Mouse (Mus musculus): ENCODE data around the gene Sapcd1.

Gene Sapcd1

DNA sequence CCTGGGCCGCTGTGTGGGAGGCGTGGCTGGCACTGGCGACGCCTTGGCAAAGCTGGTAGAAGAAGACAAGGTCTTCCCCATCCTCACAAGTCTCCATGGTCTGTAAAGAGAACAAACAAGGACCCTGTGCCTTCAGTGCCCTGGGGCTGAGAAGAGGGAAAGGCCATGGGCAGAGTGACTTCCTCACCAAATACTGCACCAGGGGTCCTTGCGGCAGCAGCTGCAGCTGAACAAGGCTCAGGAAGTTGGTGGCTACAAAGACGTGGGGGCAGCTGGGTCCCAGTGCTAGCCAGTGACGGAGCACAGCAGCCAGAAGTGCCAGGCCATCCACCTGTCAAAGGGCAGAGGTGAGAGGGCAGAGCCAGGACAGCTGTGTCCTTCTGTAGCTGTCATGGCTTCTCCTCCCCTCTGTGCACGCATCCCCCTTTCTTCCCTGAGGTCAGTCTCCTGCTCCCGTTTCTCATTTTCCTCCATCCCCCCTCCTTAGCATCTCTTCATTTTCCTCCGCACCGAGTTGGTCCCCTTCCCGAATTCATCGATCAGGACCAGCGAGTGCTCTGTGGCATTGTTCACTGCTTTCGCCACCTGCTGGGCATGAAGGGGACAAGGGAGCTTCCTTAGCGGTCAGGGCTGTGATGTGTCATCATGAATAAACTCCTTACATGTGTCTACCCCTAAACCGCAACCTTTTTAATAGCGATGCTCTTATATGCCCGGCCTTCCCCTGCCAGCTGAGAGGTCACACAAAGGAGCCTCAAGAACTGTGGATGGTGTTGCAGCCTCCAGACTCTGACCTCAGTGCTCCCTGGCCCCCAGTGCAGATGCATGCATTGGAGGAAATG, 2.1 kb upstream of the Sapcd1 start:
- no peak for DNase-seq (ENCODE audit: low read depth, low spot score)

- no peak for DNase-seq (ENCODE audit: low read depth, low spot score)
Observed at GRCm38 (mm10) chr17:35028315-35028714, 499 bp upstream of the Sapcd1 start.

DNA sequence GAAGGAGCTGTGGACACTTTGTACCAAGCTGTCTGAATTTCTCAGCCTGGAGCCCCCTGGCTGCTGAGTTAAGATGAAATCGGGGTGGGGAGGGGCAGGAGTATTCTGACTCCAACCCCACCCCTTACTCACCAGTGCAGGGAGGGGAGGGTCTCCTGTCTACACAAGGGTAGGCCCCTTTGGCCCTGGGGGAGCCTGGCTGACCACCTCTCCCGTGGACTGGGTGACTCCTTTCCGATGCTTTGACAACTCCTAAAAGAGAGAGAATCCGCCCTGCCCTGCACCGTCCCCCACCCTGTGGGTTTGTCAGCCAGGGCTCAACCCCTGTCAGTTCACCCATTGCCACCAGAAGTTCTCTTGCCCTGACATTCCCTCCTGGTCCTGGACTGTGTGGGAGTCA, 1.6 kb downstream of the Sapcd1 start:
- no peak for DNase-seq (ENCODE audit: low read depth, low spot score)

DNA sequence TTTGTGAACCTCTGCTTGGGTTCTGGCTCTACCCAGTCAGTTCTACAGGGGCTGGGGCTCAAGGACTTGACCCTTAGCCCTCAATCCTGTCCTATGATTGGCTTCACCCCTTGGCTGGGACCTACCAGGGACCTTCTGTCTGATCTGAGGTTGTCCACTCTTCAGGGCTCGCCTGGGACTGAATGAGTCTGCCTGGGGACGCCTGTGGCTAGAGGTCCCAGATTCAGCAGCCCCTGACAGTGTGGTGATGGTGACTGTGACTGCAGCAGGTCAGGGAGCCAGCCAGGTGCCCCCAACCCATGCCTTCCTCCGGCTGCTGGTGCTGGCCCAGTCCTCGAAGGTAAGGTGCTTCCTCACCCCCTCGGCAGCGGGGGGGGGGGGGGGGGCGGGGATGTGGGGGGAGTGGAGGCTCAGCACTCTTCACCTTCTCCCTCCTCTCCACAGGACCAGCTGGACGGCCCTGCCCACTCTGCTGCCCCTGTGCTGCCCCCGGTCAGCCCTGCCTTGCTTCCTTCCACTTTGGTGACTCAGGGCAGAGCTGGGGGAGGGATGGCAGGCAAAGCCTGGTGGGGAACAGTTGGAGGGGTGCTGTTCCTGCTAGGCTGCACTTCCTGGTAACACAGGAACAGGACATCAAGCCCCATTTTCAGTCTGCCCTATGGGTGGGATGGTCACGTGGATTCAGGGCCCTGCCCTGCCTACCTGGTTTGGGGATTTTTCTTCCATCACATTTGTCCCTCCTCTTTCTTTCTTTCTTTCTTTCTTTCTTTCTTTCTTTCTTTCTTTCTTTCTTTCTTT, 2.9 kb downstream of the Sapcd1 start:
- DNase-seq (ENCODE audit: low read depth, low spot score): no peak

DNA sequence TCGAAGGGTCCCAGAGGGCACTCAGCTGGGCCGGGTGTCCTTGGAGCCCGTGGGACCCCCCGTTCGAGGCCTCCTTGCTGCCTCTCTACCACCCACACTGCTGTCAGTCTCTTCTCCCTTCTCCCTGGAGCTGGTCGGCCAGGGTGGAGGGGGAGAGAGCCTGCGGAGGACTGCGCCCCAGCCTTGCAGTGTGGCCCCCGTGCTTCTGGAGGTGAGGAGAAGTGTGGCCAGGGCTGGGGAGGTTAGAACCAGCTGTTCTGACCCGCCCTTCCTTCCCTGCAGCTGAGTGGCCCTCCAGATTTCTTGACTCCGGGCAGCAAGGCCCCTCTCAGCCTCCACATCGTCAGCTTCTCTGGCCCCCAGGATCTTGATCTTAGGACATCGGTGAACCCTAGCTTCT, 3.6 kb downstream of the Sapcd1 start:
- DNase-seq (ENCODE audit: low read depth, low spot score): no peak

DNA sequence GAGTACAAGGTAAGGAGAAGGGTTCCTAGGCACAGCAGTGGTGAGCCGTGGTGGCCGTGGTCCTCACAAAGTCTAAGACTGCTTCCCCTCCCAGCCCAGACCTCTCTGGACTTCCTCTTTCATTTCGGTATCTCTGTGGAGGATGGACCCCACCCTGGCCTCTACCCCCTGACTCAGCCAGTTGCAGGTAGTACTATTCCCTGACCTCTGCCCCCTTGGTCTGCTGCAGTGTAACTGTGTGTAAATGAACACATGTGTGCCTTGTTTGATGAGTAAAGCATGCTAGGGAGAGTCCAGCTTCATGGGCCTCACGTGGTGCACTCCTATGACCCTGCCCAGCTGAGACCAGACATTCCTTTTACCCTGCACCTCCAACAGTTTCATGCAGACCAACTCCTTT, 4.1 kb downstream of the Sapcd1 start:
- no peak for DNase-seq (ENCODE audit: low read depth, low spot score)

GRCm38 (mm10) chr17:35023221-35023620, 4.6 kb downstream of the Sapcd1 start:
- DNase-seq (ENCODE audit: low read depth, low spot score): no peak

DNA sequence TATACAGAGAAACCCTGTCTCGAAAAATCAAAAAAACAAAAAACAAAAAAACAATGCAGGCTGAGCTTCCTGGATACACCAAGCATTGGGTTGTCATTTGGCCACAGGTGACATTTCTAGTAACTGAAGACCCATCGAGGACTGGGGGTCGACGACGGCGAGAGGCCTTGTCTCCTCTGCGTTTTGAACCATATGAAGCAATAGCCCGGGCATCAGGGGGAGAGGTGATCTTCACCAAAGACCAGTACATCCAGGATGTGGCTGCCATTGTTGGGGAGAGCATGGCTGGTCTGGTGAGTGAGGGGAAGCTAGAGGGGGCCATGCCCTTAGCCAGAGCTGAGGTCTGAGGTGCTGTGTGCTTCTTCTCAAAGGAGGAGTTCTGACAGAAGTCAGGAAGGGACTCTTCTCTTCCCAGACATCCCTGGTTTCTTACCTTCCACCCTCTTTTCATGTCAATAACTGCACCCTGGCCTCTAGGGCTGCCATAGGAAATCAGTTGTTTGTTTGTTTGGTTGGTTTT, 5.2 kb downstream of the Sapcd1 start:
- DNase-seq (ENCODE audit: low read depth, low spot score): no peak

DNA sequence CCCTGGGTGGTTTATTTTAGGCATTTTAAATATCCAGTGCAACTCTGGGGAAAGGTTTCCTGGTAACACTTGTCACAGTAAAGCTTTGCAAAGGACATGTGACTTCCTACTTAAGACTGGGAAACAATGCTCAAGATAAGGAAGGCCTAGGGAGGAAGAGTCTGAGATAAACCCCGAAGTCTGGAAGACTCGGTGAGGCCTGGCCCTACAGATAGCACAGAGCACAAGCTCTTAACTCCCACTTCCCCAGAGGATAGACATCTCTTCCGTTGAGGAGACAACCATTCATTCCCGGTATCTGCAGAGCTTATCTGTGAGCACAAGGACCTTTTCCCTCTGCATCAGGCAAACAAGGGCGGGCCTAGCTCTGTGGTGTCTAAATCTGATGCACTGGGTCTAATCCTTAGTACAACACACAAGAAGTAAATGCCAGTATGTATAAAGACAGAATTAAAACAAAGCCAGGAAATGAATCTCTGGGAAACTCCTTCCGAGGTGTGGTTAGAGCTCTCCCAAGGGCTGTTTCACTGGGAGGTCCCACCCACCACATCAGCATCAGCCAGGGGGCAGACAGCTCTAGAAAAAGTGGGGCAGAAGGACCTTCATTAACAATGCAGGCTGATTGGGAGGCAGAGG, 5.9 kb downstream of the Sapcd1 start:
- no peak for DNase-seq (ENCODE audit: low read depth, low spot score)

DNA sequence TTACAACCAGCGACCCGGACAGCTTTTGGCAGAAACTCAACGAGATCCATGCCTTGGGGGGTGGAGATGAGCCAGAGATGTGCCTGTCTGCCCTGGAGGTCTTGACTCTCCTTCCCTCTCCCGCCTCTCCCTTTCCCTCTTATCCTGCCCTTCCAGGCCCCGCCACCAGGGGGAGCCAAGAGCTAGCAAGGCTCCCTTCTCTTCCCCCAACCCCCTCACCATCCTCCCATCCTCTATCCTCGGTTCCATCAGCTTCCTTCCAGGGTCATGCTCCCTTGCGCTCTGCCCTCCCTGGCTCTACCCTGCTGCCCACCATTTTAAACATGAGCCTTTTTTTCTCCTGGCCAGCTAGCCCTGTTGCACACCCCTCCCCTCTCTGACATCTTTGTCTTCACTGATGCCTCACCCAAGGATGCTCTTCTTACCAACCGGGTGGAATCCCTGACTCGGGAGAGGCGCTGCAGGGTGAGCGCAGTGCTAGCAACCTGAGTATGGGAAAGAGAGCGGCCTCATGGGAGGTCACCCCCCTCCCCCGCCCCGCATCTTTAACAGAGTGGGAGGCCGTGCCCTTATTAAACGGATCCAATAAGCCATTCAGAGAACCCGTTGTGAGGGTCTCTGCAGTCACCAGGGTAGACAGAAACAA, 6.5 kb downstream of the Sapcd1 start:
- peak; percentile 76 for DNase-seq (ENCODE audit: low read depth, low spot score)

- DNase-seq (ENCODE audit: low read depth, low spot score): no peak
Observed at GRCm38 (mm10) chr17:35020551-35020950, 7.3 kb downstream of the Sapcd1 start.

DNA sequence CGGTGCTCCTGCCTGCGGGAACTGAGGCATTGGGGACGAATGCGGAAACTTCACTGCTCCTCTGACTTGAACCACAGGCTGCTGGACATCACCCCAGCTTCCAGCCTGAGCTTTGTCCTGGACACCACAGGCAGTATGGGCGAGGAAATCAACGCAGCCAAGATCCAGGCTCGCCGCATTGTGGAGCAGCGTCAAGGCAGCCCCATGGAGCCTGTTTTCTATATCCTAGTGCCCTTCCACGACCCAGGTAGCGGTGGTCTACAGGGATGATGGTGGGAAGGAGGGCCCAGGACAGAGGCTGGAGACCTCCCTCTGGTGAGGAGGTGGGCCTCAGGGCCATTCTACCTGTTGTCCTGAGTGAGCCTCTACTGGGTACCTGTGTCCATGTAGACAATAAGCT, 7.9 kb downstream of the Sapcd1 start:
- DNase-seq (ENCODE audit: low read depth, low spot score): no peak

GRCm38 (mm10) chr17:35018171-35018570, 9.6 kb downstream of the Sapcd1 start:
- no peak for DNase-seq (ENCODE audit: low read depth, low spot score)

DNA sequence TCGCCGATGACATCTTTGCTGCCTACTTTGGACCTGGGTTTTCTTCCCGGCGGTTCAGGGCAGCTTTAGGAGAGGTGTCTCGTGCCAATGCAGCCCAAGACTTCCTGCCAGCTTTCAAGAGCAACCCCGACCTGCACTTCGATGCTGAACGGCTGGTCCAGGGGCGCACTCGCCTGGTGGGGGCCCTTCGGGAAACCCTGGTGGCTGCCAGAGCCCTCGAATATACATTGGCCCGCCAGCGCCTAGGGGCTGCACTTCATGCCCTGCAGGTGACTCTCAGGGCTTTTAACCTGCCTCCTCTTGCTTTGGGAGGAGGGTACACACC, 10.1 kb downstream of the Sapcd1 start:
- no peak for DNase-seq (ENCODE audit: low read depth, low spot score)

- no peak for DNase-seq (ENCODE audit: low read depth, low spot score)
Observed at GRCm38 (mm10) chr17:35016791-35017705, 10.8 kb downstream of the Sapcd1 start.

DNA sequence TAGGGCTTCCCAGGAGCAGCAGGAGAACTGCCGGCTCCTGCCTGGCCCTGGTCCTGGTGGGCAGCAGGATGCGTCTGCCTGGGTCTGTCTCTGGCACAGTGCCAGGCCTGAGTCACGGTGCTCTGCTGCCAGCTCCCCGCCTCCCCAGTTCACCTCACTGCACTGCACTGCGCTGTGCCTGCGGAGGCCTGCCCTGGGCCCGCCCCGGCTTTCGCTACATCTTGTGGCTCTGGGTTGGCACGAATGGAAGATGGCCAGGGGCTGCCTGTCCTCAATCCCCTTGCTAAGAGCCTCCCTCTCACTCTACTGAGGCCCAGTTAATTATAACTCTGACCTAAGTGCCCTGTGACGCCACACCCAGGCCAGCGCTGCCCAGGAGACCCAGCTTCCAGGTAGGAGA, 11.4 kb downstream of the Sapcd1 start, which contains the start of gene Vwa7:
Gene Vwa7 (plus strand): TSS at position 204 of the 400 bp plus-strand sequence.
- DNase-seq (ENCODE audit: low read depth, low spot score): no peak

DNA sequence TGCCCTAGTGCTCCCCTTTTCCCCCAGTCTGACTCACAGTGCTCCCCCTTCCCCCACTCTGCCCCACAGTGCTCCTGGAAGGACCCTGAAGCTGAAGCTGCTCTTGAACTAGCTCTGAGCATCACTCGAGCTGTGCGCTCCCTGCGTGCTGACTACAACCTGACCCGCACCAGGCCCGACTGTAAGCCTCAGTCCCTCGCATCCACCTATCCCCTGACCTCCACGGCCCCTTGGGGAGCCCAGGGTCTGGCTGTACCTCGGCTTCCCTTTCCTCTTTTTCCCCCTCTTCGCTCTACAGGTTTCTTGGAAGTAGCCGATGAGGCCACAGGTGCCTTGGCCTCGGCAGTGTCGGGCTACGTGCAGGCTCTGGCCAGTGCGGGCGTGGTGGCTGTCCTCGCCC, 12.5 kb downstream of the Sapcd1 start:
- DNase-seq (ENCODE audit: low read depth, low spot score): no peak

DNA sequence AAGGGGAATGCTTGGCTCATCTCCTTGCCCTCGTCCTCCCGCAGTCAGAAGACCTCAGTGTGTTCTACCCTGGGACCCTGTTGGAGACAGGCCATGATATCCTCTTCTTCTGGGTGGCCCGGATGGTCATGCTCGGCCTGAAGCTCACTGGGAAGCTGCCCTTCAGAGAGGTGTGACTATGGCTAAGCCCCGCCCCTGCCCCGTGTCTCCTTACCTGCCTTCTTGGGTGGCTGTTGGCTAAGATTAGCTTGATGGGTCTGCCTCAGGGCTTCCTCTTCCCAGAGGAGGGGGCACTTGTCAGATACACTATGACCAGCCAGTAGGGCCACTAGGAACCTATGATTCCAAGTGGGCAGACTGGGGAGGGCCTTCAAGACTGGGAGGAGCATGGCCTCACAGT, 14.6 kb downstream of the Sapcd1 start:
- DNase-seq (ENCODE audit: low read depth, low spot score): no peak

DNA sequence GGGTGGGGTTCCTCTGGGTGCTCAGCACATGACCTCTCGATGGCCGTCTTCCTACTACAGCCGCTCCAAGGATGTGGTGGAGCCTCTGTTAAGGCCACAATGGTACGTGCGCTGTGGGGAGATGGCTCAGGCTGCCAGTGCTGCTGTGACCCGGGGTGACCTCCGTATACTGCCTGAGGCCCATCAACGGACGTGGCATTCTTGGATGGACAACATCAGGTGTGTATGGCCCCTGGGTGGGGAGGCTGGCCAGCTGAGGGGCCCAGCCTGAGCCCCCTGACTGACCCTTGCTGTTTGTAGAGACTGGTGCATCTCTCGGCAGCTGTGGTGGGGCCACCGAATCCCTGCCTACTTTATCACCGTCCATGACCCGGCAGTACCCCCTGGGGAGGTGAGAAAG, 15.4 kb downstream of the Sapcd1 start:
- no peak for DNase-seq (ENCODE audit: low read depth, low spot score)

GRCm38 (mm10) chr17:35011440-35011839, 16.4 kb downstream of the Sapcd1 start:
- DNase-seq (ENCODE audit: low read depth, low spot score): no peak

DNA sequence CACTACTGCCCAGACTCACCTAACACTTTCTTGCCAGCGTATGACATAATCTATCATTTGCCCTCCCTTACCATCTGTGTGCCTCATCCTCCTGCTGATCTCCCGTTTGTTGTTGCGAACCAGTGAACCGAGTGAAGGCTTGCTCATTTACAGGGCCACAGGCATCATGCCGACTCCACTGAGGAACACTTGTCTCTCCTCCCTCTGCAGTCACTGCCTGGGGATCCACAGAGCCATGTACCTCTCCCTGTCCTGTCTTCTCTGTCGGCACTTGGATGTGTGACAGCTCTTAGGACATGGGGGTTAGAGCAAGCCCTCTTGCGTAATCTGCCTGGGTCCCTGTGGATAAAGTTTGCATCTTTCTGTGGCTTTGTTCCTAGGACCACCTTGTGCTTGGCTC, 18.2 kb downstream of the Sapcd1 start:
- DNase-seq (ENCODE audit: low read depth, low spot score): no peak
